Mouse (Mus musculus): Measurements from ENCODE around the gene Eif4e1b.

Eif4e1b gene

GRCm38 (mm10) chr13:54783698-54784097, at the start of gene Eif4e1b:
TSS of gene Eif4e1b (plus strand) at chr13:54783998.
- no peak for DNase-seq (ENCODE audit: low read depth, low spot score)

DNA sequence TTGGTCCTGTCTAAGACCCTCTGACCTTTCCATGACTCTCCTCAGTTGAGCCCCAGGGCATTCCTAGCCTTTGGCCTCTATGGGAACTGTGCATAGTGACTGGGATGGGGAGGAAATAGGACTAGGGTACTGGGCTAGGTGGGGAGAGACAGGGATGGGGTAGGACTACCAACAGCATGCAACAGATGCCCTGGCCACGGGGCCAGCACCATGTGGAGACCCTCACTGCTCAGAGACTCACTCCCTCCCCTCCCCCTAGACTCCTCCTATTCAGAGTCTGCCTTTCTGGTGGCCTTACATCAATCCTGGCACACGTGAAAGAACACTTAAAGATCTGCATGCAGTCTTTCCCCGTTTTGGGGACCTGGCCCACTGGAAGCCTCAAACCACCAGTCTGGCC, 46.9 kb upstream of the Eif4e1b start:
- no peak for DNase-seq (ENCODE audit: low read depth, low spot score)

DNA sequence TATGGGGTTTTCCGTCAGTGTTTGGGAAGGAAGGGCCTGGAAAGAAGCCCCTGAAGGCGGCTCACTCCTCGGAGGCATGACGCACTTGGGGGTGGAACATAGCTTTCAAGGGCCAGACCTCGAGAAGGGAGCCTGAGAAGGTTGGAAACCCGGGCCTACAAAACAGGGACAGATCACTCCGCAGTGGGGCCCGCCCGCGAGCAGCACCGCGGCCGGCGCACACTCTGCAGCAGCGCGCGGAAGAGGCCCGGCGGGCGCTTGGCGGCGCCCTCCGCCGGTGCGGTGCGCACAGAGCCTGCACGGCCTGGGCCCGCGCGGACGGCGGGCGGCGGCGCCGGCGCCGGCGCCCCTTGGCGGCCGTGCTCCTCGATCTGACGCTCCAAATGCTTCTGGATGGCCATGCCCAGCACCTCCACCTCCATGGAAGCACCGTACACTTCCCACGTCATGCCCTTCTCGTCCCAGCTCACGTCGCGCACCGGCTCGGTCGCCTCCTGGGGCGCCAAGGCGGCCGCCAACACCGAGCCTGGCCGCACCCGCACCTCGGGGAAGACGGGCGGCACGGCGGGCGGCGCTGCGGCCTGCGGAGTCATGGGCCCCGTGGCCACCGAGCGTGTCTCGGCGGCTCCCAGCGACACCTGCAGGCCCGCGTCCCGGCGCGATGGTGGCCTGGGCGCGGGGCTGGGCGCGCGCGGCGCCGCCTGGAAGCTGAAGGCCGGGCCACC, 46.1 kb upstream of the Eif4e1b start:
- peak; percentile 74 for DNase-seq (ENCODE audit: low read depth, low spot score)

GRCm38 (mm10) chr13:54738213-54738601, 45.6 kb upstream of the Eif4e1b start:
- DNase-seq (ENCODE audit: low read depth, low spot score): peak; percentile 31

DNA sequence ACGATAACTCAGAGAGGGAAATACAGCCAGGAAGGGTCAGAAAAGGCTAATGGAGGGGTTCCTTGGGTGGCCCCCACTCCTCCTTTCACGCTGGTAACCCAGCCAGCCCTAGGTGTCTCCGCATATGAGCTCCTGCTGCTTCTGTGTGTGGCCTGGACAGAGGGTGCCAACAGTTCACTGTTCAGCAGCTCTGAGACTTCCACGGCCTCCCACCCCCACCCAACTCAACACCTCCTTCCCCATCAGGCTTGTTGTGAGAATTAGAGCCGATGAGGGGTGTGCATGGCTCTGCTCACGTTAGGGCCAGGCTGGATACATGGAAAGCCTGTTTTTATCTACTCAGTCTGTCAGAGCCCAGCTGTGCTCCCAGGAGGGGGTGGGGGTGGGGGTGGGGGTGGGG, 37.7 kb upstream of the Eif4e1b start:
- DNase-seq (ENCODE audit: low read depth, low spot score): no peak

DNA sequence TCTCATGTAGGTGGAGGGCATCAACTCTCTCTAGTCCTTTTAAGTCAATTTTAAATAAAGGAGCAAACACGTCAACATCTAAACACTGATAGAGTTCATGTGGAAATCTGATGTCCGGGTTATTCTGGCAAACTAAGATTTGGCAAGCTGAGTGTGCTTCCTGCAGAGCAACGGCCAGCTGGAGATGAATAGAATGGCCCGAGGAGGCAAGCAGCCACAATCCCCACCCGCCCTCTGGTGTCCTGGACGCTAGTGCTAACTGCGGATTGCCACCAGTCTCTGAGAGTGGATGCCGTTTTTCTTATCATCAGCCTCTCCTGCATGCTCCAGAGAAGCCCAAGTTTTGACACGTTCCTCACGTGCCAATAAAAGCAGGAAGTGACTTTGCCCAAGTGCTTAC, 36.9 kb upstream of the Eif4e1b start:
- DNase-seq (ENCODE audit: low read depth, low spot score): no peak

DNA sequence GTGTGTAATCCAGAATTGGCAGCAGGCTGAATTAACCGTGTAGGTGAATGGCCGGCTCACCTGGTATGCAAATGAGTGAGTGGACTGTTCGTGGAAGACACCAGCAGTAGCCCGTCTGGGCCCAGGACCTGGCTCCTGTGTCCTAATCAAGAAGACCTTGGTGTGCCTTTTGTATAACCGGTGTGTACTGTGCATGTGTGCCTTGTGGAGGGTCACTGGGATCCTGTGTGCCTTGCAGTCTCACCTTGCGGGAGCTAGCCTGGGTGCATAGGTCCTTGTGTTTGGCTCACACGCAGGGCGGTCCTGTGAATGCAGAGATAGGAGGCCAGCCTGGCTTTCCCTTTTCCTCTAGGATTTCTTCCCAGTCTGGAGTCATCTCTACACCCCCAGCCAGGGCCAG, 35.6 kb upstream of the Eif4e1b start:
- DNase-seq (ENCODE audit: low read depth, low spot score): no peak

DNA sequence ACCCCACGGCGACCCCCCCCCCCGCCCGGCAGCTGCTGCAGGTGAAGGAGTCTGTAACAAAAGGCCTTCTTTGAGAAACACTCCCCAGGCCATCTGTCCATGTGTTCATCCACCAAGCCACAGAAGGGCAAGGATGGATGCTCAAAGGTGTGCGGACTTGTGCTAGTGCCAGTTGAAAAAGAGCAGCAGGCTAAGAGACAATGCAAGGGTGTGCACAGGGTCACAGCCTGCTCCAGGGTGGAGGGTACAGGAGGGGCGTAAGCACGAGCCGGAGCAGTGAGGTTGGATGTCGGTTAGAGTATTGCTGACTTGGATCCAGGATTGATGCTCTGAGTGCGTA, 35.1 kb upstream of the Eif4e1b start:
- no peak for DNase-seq (ENCODE audit: low read depth, low spot score)

GRCm38 (mm10) chr13:54749061-54749863, 34.5 kb upstream of the Eif4e1b start:
- DNase-seq (ENCODE audit: low read depth, low spot score): no peak

DNA sequence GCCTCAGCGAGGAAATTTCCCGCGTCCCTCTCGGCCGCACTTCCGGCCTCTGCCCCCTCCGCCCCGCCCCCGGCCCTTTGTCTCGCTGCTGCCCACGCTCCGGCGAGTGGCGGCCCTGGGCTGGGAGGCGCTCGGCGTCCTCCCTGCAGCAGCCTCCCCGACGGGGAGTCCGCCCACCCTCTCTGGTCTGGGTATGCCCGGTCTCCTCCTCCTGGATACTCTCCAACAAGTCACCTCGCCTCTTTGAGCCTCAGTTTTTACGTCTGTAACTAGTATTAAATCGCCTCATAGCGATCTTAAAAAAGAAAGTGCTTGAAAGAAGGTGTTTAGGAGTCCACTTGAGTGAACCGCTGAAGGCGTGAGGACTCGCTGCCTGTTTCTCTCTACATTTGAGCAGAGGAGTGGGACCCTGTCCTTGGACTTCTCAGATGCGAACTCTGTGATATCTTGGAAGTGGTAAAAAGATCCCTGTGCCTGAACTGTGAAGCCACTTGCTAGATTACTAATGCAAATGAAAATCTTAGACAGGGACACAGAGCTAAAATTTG, 33.9 kb upstream of the Eif4e1b start, which contains the start of gene Gprin1:
TSS of gene Gprin1 (minus strand) at position 11 of the 548 bp plus-strand sequence.
- DNase-seq (ENCODE audit: low read depth, low spot score): no peak

- peak; percentile 37 for DNase-seq (ENCODE audit: low read depth, low spot score)
Measured at GRCm38 (mm10) chr13:54750699-54751098, 33.1 kb upstream of the Eif4e1b start.

DNA sequence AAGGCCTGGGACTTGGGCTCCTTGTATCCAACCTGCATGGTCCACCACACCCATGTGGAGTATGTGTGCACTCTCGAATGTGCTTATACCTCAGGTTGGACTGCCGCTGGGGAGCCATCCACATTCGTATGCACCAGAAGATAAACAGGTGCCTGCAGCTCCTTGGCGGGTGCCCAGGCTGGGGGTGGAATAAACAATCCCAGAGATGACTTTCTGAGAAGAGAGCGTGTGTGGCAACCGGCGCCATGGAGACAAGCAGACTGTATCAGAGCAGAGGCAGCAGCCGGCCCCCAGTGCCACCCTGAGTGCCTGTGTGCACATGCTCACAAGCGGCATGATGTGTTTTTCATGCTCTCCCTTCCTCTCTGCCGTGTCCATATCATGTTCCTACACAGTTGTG, 31.1 kb upstream of the Eif4e1b start:
- no peak for DNase-seq (ENCODE audit: low read depth, low spot score)

DNA sequence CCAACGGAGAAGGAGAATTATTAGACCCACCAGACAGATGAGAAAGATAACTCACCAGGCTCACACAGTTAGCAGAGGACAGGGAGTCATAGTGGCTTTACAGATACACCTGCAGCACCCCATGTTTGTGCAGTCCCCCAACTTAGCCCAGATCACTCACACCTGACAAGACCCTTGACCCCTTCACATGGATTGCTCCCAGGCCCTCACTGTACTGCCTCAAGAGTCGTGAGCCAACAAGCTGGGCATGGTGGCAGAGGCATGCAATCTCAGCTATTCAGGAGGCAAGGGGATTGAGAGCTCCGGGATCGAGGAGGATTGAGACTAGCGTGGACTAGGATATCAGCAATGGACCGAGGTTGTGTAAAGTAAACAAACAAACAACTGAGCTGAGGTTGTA, 30.1 kb upstream of the Eif4e1b start:
- no peak for DNase-seq (ENCODE audit: low read depth, low spot score)

DNA sequence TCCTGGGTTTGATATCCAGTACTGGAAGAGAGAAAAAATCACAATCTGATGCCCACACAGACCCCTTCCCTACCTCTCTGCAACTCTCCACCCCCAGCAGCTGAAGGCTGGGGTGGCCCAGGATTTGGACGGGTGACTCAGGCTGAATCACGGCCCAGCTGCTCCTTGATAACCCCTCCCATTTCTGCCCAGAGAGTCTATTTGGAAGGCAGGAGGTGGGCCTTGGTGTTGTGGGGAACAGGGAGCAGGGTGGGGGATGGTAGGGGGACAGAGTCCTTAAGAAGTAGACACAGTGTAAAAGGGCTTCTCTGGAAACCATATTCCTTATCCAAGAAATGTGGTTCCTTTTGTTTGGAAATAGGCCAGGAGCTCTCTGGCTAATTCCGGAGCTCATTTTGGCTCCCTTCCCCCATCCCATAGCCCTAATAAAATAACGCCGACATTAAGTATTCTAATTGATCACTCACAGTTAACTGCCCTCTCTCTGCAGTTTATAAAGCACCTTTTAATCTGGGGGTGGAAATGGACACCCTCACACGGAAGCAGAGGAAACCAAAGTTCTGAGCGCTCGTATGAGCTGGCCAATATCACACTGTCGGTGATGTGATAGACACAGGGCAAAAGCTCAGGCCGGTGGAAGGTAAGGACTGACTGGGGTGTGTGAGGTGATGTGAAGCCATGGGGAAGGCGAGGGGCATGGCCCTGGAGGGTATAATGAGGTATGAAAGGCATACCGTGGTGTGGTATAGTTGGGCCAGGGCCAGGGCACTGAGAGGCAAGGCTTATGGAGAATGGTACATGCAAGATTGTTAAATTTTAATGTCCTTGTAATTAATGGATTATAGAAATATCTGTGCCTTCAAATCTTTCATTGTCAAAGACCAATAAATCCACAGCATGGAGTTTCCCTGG, 29.4 kb upstream of the Eif4e1b start:
- DNase-seq (ENCODE audit: low read depth, low spot score): no peak

DNA sequence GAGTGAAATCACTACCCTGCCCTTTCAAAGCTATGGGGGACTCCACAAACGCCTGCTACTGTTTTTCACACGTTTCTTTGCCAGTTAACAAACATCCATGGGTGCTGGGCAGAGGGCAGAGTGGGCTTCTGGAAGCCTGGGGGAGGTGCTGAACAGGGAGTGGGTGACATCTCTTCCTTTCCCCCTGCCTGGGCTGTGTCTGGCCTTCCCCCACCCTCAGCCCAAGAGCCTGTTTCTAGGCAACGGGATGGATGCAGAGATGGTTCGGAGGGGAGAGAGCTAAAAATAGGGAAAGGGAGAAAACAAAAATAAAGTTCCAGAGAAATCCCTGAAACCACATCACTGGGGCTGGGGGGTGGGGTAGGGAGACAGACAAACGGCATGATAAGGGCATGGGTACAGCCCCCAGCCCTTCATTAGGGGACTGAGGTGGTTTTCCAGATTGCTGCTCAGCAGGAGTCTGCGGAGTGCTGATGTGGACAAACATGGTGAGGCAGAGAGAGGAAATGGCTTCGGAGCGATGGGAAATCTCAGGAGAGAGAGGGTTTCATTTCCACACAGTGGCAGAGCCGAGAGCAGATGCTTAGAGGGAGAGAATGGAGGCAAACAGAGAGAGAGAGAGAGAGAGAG, 28.5 kb upstream of the Eif4e1b start:
- DNase-seq (ENCODE audit: low read depth, low spot score): no peak

- DNase-seq (ENCODE audit: low read depth, low spot score): no peak
Measured at GRCm38 (mm10) chr13:54756156-54756712, 27.6 kb upstream of the Eif4e1b start.

DNA sequence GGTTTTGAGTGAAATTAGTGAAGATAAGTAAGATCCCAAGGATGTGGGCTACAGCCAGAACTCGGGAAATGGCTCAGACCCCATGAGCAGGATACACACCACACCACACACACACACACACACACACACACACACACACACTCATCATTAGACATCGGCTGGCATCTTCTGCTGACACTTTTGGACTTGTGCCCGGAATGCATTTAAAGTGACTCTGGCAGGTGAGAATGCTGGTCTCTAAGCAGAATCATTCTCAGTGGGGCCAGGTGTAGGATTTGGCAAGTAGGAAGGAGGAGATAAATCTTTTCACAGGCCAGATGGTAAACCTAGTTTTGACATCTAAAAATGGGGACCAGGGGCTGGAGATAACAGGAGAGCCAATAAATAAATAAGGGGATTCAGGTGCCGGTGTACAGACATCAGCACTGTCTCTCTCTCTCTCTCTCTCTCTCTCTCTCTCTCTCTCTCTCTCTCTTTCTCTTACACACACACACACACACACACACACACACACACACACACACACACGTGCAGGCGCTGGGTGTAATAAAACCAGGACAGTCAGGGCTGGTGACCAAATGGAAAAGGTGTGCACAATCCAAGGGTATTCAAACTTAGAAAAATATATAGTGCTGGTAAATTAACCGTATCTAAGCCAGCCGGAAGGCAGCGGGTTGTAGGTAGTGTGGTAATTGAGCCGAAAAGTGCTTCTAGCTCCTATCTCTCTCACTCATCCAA, 26.5 kb upstream of the Eif4e1b start:
- DNase-seq (ENCODE audit: low read depth, low spot score): no peak

DNA sequence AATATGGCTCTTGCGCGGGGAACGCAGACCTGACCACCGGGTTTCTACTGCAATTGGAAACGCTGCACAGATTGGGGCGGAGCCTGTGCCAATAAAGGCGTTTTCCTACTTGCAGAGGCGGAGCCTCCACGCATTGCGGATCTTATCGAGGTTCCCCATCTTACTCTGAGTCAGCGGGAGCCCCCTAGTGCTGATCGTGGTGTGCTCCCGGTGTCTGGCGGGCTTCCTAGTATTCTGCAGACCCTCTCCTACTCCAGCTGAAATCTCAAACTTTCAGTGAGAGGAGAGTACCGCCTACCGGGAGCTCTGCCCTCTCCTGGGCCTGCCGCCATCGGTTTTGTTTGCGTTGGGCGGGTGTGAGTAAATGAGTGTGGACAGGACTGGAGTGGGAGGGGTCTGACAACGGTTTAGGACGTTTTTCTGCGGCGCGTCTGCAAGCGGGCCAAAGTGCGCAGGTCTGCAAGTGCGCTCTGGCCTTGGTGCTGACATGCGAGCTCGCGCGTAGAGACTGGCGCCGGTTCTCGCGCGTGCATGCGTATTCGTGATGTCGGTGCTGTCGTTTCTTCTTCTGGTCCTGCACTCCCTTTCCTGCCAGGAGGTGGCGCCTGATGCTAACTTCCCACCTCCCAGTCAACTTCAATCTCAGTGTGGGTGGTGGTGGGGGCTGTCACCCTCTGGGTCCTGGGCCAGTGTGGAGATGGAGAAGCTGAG, 25.6 kb upstream of the Eif4e1b start:
- peak; percentile 99 for DNase-seq (ENCODE audit: low read depth, low spot score)

DNA sequence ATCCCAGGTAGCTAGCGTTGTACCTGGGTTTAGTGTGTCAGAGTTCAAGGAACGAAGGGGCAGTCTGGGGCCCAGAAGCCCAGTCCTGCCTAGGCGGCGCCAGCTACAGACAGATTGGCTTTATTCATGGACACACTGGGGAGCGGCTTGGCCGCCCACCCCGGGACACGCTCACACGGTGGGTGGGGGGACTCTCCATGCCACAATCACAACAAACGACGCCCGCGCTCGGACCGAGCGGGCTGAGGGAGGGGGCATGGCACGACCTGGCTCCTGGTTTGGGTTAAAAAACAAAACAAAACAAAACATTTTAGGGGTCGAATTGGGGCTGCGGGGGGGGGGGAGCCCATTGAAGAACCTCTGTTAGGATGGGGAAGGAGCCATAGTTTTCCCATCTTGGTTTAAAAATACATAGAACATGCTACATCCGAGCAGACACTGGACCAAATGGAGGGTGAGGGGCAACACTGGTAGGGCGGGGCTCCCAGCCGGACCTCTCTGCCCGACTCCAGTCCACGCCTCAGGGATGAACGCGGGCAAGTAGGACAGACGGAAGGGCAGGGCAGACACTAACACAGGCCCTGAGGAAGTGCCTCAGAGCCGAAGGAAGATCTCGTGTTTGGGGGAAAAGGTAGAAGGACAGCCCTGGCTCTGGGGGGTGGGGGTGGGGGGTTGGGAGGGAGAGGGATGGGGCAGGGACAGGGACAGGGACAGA, 24.9 kb upstream of the Eif4e1b start:
- DNase-seq (ENCODE audit: low read depth, low spot score): no peak
